Mouse (Mus musculus) adrenal gland, postnatal 25 days (tissue): ENCODE data around the gene Zbtb41. TPM values are rescaled to one million over a fixed set of nuclear protein-coding genes. Genes with fewer than 3 reads are reported as not detected.

Experiments
- DNase-seq: peaks from one replicate; pipeline ENCODE4 v3.0.0; 2021; ENCODE audit warnings: mixed read lengths
- total RNA-seq: library from RNA; stranded (reverse); gene quantifications from 2 replicates; pipeline ENCODE4 v1.2.3, GENCODE M21; 2021

The Zbtb41 gene
- total RNA-seq, 1 experiment from 2014 or later: 41.2 TPM

- DNase-seq: no peak
These were observed 56.8 kb downstream of the Zbtb41 start for GRCm38 (mm10) chr1:139478898-139479297.

GRCm38 (mm10) chr1:139480246-139480645 lies 58.2 kb downstream of the Zbtb41 start:
- DNase-seq: no peak

DNA sequence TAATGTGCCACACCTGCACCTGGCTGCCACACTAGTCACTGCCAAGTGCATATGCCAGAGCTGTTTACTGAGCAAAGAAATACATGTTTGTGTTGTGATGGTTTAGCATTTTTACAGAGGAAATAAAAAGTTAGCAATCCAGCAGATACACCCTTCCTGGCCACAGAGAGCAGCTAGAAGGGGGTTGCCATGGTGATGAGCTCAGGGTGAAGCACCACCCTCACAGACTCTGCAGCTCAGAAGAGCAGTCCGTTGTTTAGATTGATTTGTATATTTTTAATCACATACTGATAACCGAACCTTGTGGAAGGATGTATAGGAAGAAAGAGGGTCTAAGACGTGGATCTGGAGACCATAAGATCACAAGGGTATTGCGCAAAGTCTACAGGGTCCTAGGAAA lies 59.1 kb downstream of the Zbtb41 start:
- no peak for DNase-seq

- no peak for DNase-seq
These were observed 72.5 kb downstream of the Zbtb41 start for GRCm38 (mm10) chr1:139494630-139495029.

DNA sequence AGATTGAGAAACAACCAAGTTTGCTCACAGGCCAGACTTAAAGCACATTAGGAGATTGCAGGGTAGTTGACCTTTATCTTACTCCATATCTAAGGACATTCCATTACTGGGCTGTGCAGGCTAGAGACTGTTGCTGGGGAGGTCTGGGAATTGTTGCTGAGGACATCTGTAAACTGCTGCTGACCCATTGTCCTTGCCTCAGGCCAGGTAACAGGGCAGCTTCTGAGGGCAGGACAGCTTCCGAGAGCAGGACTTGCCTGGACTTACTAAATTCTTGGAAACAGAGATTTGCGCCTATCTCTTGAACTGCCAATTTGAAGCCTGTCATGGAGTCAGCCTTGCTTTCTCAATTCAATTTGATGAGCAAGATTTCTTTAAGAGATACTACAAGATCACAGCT lies 73.3 kb downstream of the Zbtb41 start:
- DNase-seq: no peak

GRCm38 (mm10) chr1:139496212-139496611 lies 74.1 kb downstream of the Zbtb41 start:
- DNase-seq: no peak

GRCm38 (mm10) chr1:139499751-139500150 lies 77.7 kb downstream of the Zbtb41 start:
- DNase-seq: no peak

DNA sequence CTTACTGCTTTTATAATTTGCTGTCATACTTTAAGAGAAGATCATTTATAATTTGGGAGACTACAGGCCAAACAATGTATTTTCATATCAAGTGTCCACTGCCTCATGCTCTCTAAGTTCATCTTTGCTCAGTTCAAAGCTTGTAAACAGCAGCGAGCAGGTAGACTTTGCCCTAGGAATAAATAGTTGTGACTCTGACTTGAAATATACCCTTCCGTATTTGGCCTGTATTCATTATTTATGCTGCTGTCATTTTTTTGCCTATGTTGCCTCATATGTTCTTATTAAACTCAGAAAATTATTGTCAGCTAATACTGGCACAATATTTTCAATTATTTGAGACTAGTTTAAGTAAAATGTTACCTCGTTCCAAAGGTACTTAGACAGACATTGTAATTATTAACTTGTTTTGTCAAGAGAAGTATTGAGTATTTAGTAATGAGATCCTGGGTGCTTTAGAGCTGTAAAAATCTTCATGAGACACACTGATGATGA lies 79.2 kb downstream of the Zbtb41 start, which contains the start of gene F13b:
F13b (plus strand) TSS at position 445 of the 495 bp plus-strand sequence.
- DNase-seq: no peak

Other genes starting within 250 kb of the Zbtb41 start
- not detected in 2 replicates for gene Crb1, start 45.2 kb upstream of the Zbtb41 start, total RNA-seq
- gene Aspm, start 32.5 kb downstream of the Zbtb41 start, total RNA-seq: 3.5 and 5.5 TPM in 2 replicates
- 3.2 TPM in 1 of 2 replicates, not detected in the other for gene F13b, start 79.4 kb downstream of the Zbtb41 start, total RNA-seq
- gene Cfhr1, start 138.0 kb downstream of the Zbtb41 start, total RNA-seq: 1.7 TPM in 1 of 2 replicates, not detected in the other